8 mouse cellular contexts compared by ENCODE assay signal in genomic region chr13:37847601-37848358, GRCm38 (mm10).
A peak's percentile ranks its signal among the peaks of the same experiment; 100 is the strongest.
DNase-seq lines count a peak whose midpoint lies in the region; ATAC-seq and TF ChIP-seq lines count a peak whose summit lies in the region.
"Had no signal": no experiment of that assay in that cellular context is flagged by ENCODE, and none has a peak within 500 bp of the region (broad histone marks: within the 10 kb centered on the region; RNA-seq: fewer than 3 reads in every experiment).

No protein-coding gene starts in this region.

- no peak for DNase-seq in neural tube, embryonic 10.5 days (ENCODE audit: extremely low spot score, low spot score)
- DNase-seq in adrenal gland, postnatal 25 days, result peak; percentile 80
- peak; percentile 31 for DNase-seq in heart, postnatal 4 days
- peak; percentile 68 for DNase-seq in stomach, postnatal 0 days (ENCODE audit: low spot score)
- DNase-seq in cerebellum, adult 9-10 months, result no peak

- H3K4me1 ChIP-seq in neural tube, embryonic 13.5 days (replicated peaks), result 0 out of 2 replicates have a peak, but pooled peaks cover 9% of the 10 kb centered on the region
- no peaks in the 10 kb centered on the region; the same call in 1 of the 2 replicates for H3K4me1 ChIP-seq in stomach, postnatal 0 days (replicated peaks; ENCODE audit: control insufficient read depth, insufficient read depth)
- peaks cover 5% of the 10 kb centered on the region; the same call in 1 of the 2 replicates for H3K4me1 ChIP-seq in forebrain, embryonic 12.5 days
- H3K4me1 ChIP-seq: neural tube, embryonic 12.5 days had no signal

- H3K27ac ChIP-seq in neural tube, embryonic 13.5 days (replicated peaks), result no peak overlapping the region
- peak overlapping the region; percentile 86 for H3K27ac ChIP-seq in stomach, postnatal 0 days (replicated peaks)
- no peak overlapping the region for H3K27ac ChIP-seq in forebrain, embryonic 12.5 days
- H3K27ac ChIP-seq: neural tube, embryonic 12.5 days had no signal

- no peak overlapping the region for H3K4me3 ChIP-seq in neural tube, embryonic 13.5 days
- H3K4me3 ChIP-seq in stomach, postnatal 0 days (ENCODE audit: low read depth, low read length), result no peak overlapping the region
- no peak overlapping the region for H3K4me3 ChIP-seq in forebrain, embryonic 12.5 days (replicated peaks)
- H3K4me3 ChIP-seq: neural tube, embryonic 12.5 days had no signal

- no peak for TF ChIP-seq EP300 in stomach, postnatal 0 days (optimal IDR thresholded peaks at IDR 0.05)

- ATAC-seq in neural tube, embryonic 13.5 days (ENCODE audit: low read depth), result no peak
- ATAC-seq in stomach, postnatal 0 days (ENCODE audit: low FRiP score, low TSS enrichment), result peak; percentile 76
- ATAC-seq in forebrain, embryonic 12.5 days (ENCODE audit: low FRiP score), result no peak

- 78% methylated on average over 16 of the region's 17 CpGs for WGBS in neural tube, embryonic 13.5 days
- 59% methylated on average over 16 of the region's 17 CpGs for WGBS in stomach, postnatal 0 days
- 69% methylated on average over 16 of the region's 17 CpGs for WGBS in forebrain, embryonic 12.5 days

- TF ChIP-seq CTCF in stomach, postnatal 0 days (IDR thresholded peaks at IDR 0.05; ENCODE audit: low read depth), result no peak

- H3K9ac ChIP-seq in neural tube, embryonic 13.5 days, result 0 out of 2 replicates have a peak overlapping the region, but pooled peaks have one; percentile 17
- H3K9ac ChIP-seq in stomach, postnatal 0 days (ENCODE audit: low read length), result no peak overlapping the region; the same call in 1 of the 2 replicates
- no peak overlapping the region for H3K9ac ChIP-seq in forebrain, embryonic 12.5 days
- H3K9ac ChIP-seq: neural tube, embryonic 12.5 days had no signal

- no peaks in the 10 kb centered on the region for H3K9me3 ChIP-seq in neural tube, embryonic 13.5 days
- H3K9me3 ChIP-seq in stomach, postnatal 0 days (ENCODE audit: control insufficient read depth, low read length), result no peaks in the 10 kb centered on the region
- no peaks in the 10 kb centered on the region for H3K9me3 ChIP-seq in forebrain, embryonic 12.5 days
- H3K9me3 ChIP-seq: neural tube, embryonic 12.5 days had no signal

- H3K36me3 ChIP-seq in neural tube, embryonic 13.5 days, result no peaks in the 10 kb centered on the region
- H3K36me3 ChIP-seq in stomach, postnatal 0 days (ENCODE audit: control insufficient read depth, insufficient read depth, low read length), result no peaks in the 10 kb centered on the region
- no peaks in the 10 kb centered on the region for H3K36me3 ChIP-seq in forebrain, embryonic 12.5 days (replicated peaks)
- H3K36me3 ChIP-seq: neural tube, embryonic 12.5 days had no signal

- H3K4me2 ChIP-seq in neural tube, embryonic 13.5 days, result no peak overlapping the region
- no peak overlapping the region for H3K4me2 ChIP-seq in stomach, postnatal 0 days (replicated peaks; ENCODE audit: low read depth)
- H3K4me2 ChIP-seq in forebrain, embryonic 12.5 days, result no peak overlapping the region
- H3K4me2 ChIP-seq: neural tube, embryonic 12.5 days had no signal

- H3K27me3 ChIP-seq in neural tube, embryonic 13.5 days, result no peaks in the 10 kb centered on the region
- H3K27me3 ChIP-seq in stomach, postnatal 0 days (ENCODE audit: control insufficient read depth, insufficient read depth, low read length), result no peaks in the 10 kb centered on the region
- no peaks in the 10 kb centered on the region for H3K27me3 ChIP-seq in forebrain, embryonic 12.5 days
- H3K27me3 ChIP-seq: neural tube, embryonic 12.5 days had no signal

Comparison
In these comparisons a context has a peak if more than half of its experiments do, and no peak if none do; other contexts are left out.
1. DNase-seq: peak in adrenal gland, postnatal 25 days (single experiment), heart, postnatal 4 days (single experiment) and stomach, postnatal 0 days (single experiment); none in neural tube, embryonic 10.5 days (single experiment) and cerebellum, adult 9-10 months (single experiment).